Comparison of ENCODE assay signal across 26 mouse cellular contexts in genomic region chr6:53897126-53897525, GRCm38 (mm10).
DNase-seq lines count a peak whose midpoint lies in the region; ATAC-seq lines count a peak whose summit lies in the region.
"Had no signal": no experiment of that assay in that cellular context is flagged by ENCODE, and none has a peak within 500 bp of the region (broad histone marks: within the 10 kb centered on the region; RNA-seq: fewer than 3 reads in every experiment).

No protein-coding gene starts in this region.

- H3K36me3 ChIP-seq in embryonic facial prominence, embryonic 10.5 days (replicated peaks), result no peaks in the 10 kb centered on the region
- no peaks in the 10 kb centered on the region for H3K36me3 ChIP-seq in intestine, embryonic 15.5 days
- H3K36me3 ChIP-seq: heart, embryonic 12.5 days; limb, embryonic 13.5 days; lung, embryonic 15.5 days; midbrain, embryonic 10.5 days; midbrain, embryonic 15.5 days; neural tube, embryonic 15.5 days had no signal

- peaks cover 42% of the 10 kb centered on the region for H3K4me1 ChIP-seq in embryonic facial prominence, embryonic 10.5 days
- no peaks in the 10 kb centered on the region for H3K4me1 ChIP-seq in intestine, embryonic 15.5 days (replicated peaks)
- H3K4me1 ChIP-seq: midbrain, embryonic 15.5 days; neural tube, embryonic 15.5 days had no signal

- H3K4me3 ChIP-seq in embryonic facial prominence, embryonic 10.5 days, result no peak overlapping the region
- H3K4me3 ChIP-seq in intestine, embryonic 15.5 days (replicated peaks), result no peak overlapping the region
- H3K4me3 ChIP-seq: heart, adult 2 months; heart, embryonic 12.5 days; limb, embryonic 13.5 days; lung, embryonic 15.5 days; midbrain, embryonic 10.5 days; midbrain, embryonic 15.5 days; neural tube, embryonic 15.5 days had no signal

- H3K4me2 ChIP-seq in intestine, embryonic 15.5 days (replicated peaks), result no peak overlapping the region
- H3K4me2 ChIP-seq: heart, embryonic 12.5 days; limb, embryonic 13.5 days; liver, embryonic 11.5 days; lung, embryonic 15.5 days; midbrain, embryonic 15.5 days; neural tube, embryonic 15.5 days had no signal

- DNase-seq in heart, adult 11 months, result peak; percentile 48
- DNase-seq in heart, postnatal 10 days, result no peak
- DNase-seq in left cerebral cortex, adult 11 months (ENCODE audit: low spot score), result peak; percentile 18
- DNase-seq in left cerebral cortex, postnatal 4 days, result no peak
- no peak for DNase-seq in embryonic facial prominence, embryonic 10.5 days (ENCODE audit: low spot score)
- peak; percentile 32 to 86 for DNase-seq in left cerebral cortex, postnatal 25 days (ENCODE audit: low spot score in 2 of 2)
- DNase-seq: adrenal gland, postnatal 14 days; cerebellum, adult 11-12 months; cerebellum, adult 9-11 months; gastrocnemius, postnatal 36 days; heart, adult 2 months; kidney, postnatal 4 days; thymus, adult 2 months; thymus, postnatal 36 days had no signal

- no peak for ATAC-seq in intestine, embryonic 15.5 days
- ATAC-seq: CD4-positive, CD25-positive, alpha-beta regulatory T cell, adult 4 months; forebrain, embryonic 14.5 days; hindbrain, embryonic 16.5 days; midbrain, embryonic 15.5 days had no signal

- no peak overlapping the region for H3K9ac ChIP-seq in intestine, embryonic 15.5 days
- H3K9ac ChIP-seq: heart, embryonic 12.5 days; limb, embryonic 13.5 days; lung, embryonic 15.5 days; midbrain, embryonic 15.5 days; neural tube, embryonic 15.5 days had no signal

- WGBS in embryonic facial prominence, embryonic 10.5 days, result 96% methylated on average over 6 of the region's 6 CpGs
- WGBS in intestine, embryonic 15.5 days, result 88% methylated on average over 6 of the region's 6 CpGs

- intact Hi-C loops in heart, postnatal 10 days (cut with DNase I), result no loop called here
- intact Hi-C loops in left cerebral cortex, postnatal 4 days (cut with DNase I), result no loop called here
- intact Hi-C loops in left cerebral cortex, postnatal 25 days (cut with DNase I), result no loop called here

- H3K27ac ChIP-seq in embryonic facial prominence, embryonic 10.5 days (replicated peaks), result peak overlapping the region; percentile 72; the same call in 1 of the 2 replicates
- H3K27ac ChIP-seq in intestine, embryonic 15.5 days, result no peak overlapping the region
- H3K27ac ChIP-seq: heart, adult 2 months; lung, embryonic 15.5 days; midbrain, embryonic 15.5 days; neural tube, embryonic 15.5 days; stomach, postnatal 0 days had no signal

- H3K27me3 ChIP-seq in embryonic facial prominence, embryonic 10.5 days (replicated peaks; ENCODE audit: low read depth, poor library complexity, severe bottlenecking), result no peaks in the 10 kb centered on the region
- H3K27me3 ChIP-seq in intestine, embryonic 15.5 days (replicated peaks), result no peaks in the 10 kb centered on the region
- H3K27me3 ChIP-seq: heart, embryonic 12.5 days; limb, embryonic 13.5 days; lung, embryonic 15.5 days; midbrain, embryonic 15.5 days; neural tube, embryonic 15.5 days had no signal

- no peaks in the 10 kb centered on the region for H3K9me3 ChIP-seq in embryonic facial prominence, embryonic 10.5 days
- H3K9me3 ChIP-seq in intestine, embryonic 15.5 days, result no peaks in the 10 kb centered on the region
- H3K9me3 ChIP-seq: heart, embryonic 12.5 days; limb, embryonic 13.5 days; lung, embryonic 15.5 days; midbrain, embryonic 10.5 days; midbrain, embryonic 15.5 days; neural tube, embryonic 15.5 days had no signal

Comparison
In these comparisons a context has a peak if more than half of its experiments do, and no peak if none do; other contexts are left out.
1. DNase-seq: peak in heart, adult 11 months (single experiment), left cerebral cortex, adult 11 months (single experiment) and left cerebral cortex, postnatal 25 days (2 of 2); none in heart, postnatal 10 days (0 of 2), left cerebral cortex, postnatal 4 days (single experiment) and embryonic facial prominence, embryonic 10.5 days (single experiment).